Mouse (Mus musculus) lung, adult 2 months (tissue): ENCODE data around the gene Ism1.

Experiments
- CTCF ChIP-seq: fragments of 200-500 bp; IDR thresholded peaks from 2 replicates; pipeline ENCODE4 v1.5.1; 2011; ENCODE audit warnings: mild to moderate bottlenecking, low read length, control low read depth; ENCODE audit not compliant: insufficient read depth
- POLR2A ChIP-seq: fragments of 200-500 bp; IDR thresholded peaks from 2 replicates; pipeline ENCODE4 v1.6.1; 2011; ENCODE audit warnings: low read depth, mild to moderate bottlenecking, control low read depth, low read length, borderline replicate concordance; ENCODE audit errors: extremely low read depth

GRCm38 (mm10) chr2:139712046-139712445 lies 34.1 kb downstream of the Ism1 start:
- TF ChIP-seq CTCF, result no peak
- no peak for TF ChIP-seq POLR2A
